Mouse (Mus musculus) heart, adult 2 months (tissue): Measurements from ENCODE around the gene Mapkapk5.

ENCODE experiments used
- CTCF ChIP-seq: fragments of 200-600 bp; IDR thresholded peaks from 2 replicates; pipeline ENCODE4 v1.8.1; 2022; ENCODE audit warnings: antibody characterized with exemption, mild to moderate bottlenecking, moderate library complexity
- POLR2A ChIP-seq: fragments of 200-500 bp; IDR thresholded peaks from 2 replicates; pipeline ENCODE4 v1.6.1; 2011; ENCODE audit warnings: mild to moderate bottlenecking, low read depth, low read length, control low read depth; ENCODE audit not compliant: insufficient read depth

- TF ChIP-seq CTCF (peak; percentile 88), POLR2A (no peak)
Observed at GRCm38 (mm10) chr5:121477680-121478079, 68.0 kb downstream of the Mapkapk5 start.
